Mouse (Mus musculus) midbrain, embryonic 15.5 days (tissue): ENCODE data around the gene Snta1. TPM values are rescaled to one million over a fixed set of nuclear protein-coding genes. Genes with fewer than 3 reads are reported as not detected.
"Not testable (repeated sequence)": the region's sequence is repeated elsewhere in the genome, so short reads cannot be mapped to it uniquely, and the experiment has no call there.

ENCODE experiments used
- ATAC-seq: fragments of 200-750 bp; cut with Nextera tagmentation; replicated peaks from 2 replicates; pipeline ENCODE4 v1.8.0; 2017; ENCODE audit warnings: moderate TSS enrichment
- H3K27ac ChIP-seq: fragments of 300-500 bp; sonication (generic); 2 replicates; pipeline ENCODE4 v1.5.1; 2015; ENCODE audit warnings: mild to moderate bottlenecking, inconsistent platforms
- H3K27me3 ChIP-seq: fragments of 300-500 bp; sonication (generic); replicated peaks from 2 replicates; pipeline ENCODE4 v1.6.1; 2015; ENCODE audit warnings: inconsistent platforms
- H3K36me3 ChIP-seq: fragments of 300-500 bp; sonication (generic); replicated peaks from 2 replicates; pipeline ENCODE4 v1.6.1; 2015; ENCODE audit warnings: inconsistent platforms
- H3K4me1 ChIP-seq: fragments of 300-500 bp; sonication (generic); 2 replicates; pipeline ENCODE4 v1.6.1; 2015; ENCODE audit warnings: inconsistent platforms
- H3K4me2 ChIP-seq: fragments of 300-500 bp; sonication (generic); 2 replicates; pipeline ENCODE4 v1.6.1; 2015; ENCODE audit warnings: inconsistent platforms, mild to moderate bottlenecking, moderate library complexity
- H3K4me3 ChIP-seq: fragments of 300-500 bp; sonication (generic); 2 replicates; pipeline ENCODE4 v1.5.1; 2015; ENCODE audit warnings: mild to moderate bottlenecking, inconsistent platforms
- H3K9ac ChIP-seq: fragments of 300-500 bp; sonication (generic); 2 replicates; pipeline ENCODE4 v1.6.1; 2015; ENCODE audit warnings: mild to moderate bottlenecking, inconsistent platforms
- H3K9me3 ChIP-seq: fragments of 300-500 bp; sonication (generic); 2 replicates; pipeline ENCODE4 v1.6.1; 2016; ENCODE audit warnings: inconsistent platforms
- WGBS: fragments of 180-500 bp; shearing (Covaris S2); methylation state at CpG from one replicate; pipeline ENCODE4 v1.1.7; 2015; ENCODE audit warnings: mixed read lengths; 5-methylcytosine and 5-hydroxymethylcytosine counted together
- polyA plus RNA-seq: library from polyadenylated mRNA; unstranded; fragments of >200 nt; fragmentation: Nextera tagmentation; extraction: Ambion mirVana; gene quantifications from 2 replicates; pipeline ENCODE4 v1.2.1, GENCODE M21; 2015

Snta1 gene
- polyA plus RNA-seq, 1 experiment from 2014 or later = 10.2 TPM

DNA sequence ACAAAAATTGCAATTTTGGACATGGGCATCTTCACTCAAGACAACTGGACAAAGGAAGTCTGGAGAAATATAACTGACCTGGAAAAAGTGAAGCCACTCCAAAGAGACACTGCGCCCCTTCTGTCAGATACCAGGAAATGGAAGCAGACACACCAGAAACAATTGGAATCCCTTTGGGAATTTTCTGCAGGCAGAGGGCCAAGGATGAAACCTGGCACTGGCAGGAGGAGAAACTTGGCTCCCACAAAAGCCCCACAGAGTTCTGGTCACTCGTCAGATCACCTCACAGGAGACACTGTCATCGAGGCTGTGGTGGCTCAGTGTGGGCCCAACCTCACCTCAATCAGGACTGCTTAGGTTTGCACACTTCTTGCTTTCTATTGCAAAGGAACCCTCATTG, 13.3 kb downstream of the Snta1 start:
- Histone ChIP-seq H3K4me3 (no peak overlapping the region), H3K9ac (no peak overlapping the region), H3K27ac (no peak overlapping the region), H3K4me1 (no peaks in the 10 kb centered on the region), H3K27me3 (no peaks in the 10 kb centered on the region), H3K36me3 (no peaks in the 10 kb centered on the region), H3K4me2 (no peak overlapping the region), H3K9me3 (no peaks in the 10 kb centered on the region)
- 74% methylated on average over 3 of the region's 3 CpGs for WGBS
- no peak for ATAC-seq

DNA sequence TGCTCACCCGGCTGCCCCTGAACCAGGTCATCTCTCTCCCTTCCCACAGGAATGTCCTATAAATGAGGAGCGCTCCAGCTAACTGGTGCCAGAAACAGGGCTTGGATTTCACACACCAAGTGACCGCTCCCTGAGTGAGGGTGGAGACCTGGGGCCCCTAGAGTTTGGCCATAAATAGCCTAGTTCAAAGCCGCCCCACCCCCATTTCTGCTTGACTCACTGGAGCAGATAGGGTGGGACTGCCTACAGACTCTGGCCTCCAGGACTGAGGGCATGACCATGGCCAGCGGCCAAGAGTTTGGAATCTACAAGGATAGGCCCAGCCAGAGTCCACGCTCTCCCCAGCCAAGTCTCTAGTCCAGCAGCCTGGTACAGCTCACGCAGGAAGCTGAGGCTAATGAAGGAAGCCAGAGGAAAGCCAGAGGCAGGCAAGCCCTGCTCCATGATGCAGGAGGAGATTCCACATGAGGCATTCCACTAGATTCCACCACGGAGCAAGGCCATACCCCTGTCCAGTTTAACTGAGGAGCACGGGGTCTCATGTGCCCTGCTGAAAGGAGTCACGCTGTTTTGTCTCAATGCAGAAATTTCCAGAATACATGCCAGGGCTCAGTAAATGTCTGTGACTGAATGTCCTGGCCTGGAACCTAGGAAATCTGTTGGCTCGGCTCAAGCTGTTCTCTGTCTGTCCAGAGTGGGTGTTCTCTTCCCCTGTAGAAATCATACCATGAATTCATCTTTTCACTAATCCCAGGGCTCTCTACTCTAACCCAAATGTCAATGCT, 17.5 kb downstream of the Snta1 start:
- Histone ChIP-seq H3K4me2 (no peak overlapping the region), H3K36me3 (no peaks in the 10 kb centered on the region), H3K4me1 (no peaks in the 10 kb centered on the region), H3K4me3 (no peak overlapping the region), H3K9me3 (no peaks in the 10 kb centered on the region), H3K9ac (no peak overlapping the region), H3K27ac (no peak overlapping the region), H3K27me3 (no peaks in the 10 kb centered on the region)
- no peak for ATAC-seq
- 88% methylated on average over 11 of the region's 11 CpGs for WGBS

DNA sequence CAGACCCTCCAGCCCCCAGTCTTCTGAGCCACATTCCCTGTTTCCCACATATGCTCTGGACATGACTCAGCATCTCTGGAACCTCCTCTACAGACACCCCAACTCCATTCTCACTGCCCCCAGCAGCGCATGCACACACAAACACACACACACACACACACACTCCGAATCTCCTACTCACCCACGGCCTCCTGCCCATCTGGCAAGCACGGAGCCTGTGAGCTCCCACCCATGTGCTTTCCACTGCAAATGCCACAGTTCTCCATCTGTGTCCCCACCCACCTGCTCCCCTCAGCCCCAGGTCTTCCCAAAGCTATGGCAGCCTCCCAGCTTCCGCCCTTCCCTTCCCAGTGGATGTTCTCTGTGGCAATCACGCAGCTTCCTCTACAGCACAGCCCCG, 28.8 kb downstream of the Snta1 start:
- H3K4me3 ChIP-seq = no peak overlapping the region
- no peaks in the 10 kb centered on the region for H3K9me3 ChIP-seq
- no peaks in the 10 kb centered on the region for H3K27me3 ChIP-seq
- H3K9ac ChIP-seq = no peak overlapping the region
- H3K36me3 ChIP-seq = no peaks in the 10 kb centered on the region
- no peak for ATAC-seq
- no peak overlapping the region for H3K27ac ChIP-seq
- H3K4me1 ChIP-seq = no peaks in the 10 kb centered on the region
- H3K4me2 ChIP-seq = no peak overlapping the region
- 86% methylated on average over 7 of the region's 7 CpGs for WGBS

DNA sequence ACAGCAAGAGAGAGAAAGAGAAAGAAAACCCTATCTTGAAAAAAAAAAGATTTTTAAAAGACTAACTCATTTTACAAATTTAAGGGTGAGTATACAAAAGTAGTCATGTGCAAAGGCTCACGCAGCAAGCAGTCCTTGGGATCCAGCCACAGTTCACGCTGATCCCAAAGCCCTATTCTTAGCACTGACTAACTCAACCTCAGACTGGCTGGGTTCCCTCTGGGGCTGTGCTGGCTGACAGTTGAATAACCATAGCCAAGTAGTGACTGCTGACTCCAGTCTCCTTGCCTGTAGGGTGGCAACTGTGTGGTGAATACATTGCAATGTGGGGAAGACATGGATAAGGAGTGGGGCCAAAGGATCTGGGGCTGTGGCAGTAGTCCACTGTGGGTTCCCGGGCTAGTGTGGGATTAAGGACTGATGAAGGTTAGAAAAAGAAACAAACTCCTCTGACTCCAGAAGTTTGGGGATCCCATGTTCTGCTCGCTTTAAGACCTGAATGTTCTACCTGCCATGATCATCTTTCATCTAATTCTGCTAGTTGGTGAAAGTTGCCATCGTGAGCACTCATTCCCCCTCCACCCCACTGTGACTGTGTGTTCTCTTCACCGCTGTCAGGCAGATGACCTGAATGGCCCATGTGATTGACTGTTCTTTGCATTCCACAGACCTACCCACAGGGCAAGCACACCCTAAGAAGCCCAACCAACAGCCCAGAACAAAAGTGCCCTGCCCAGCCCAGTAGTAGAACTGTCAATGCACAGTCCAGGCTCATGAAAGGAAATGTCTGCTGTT, 32.9 kb downstream of the Snta1 start:
- Histone ChIP-seq H3K27me3 (no peaks in the 10 kb centered on the region), H3K9ac (no peak overlapping the region), H3K4me2 (no peak overlapping the region), H3K4me1 (peaks cover 10% of the 10 kb centered on the region), H3K9me3 (no peaks in the 10 kb centered on the region), H3K27ac (no peak overlapping the region), H3K4me3 (no peak overlapping the region), H3K36me3 (no peaks in the 10 kb centered on the region)
- 85% methylated on average over 6 of the region's 6 CpGs for WGBS
- ATAC-seq = no peak

DNA sequence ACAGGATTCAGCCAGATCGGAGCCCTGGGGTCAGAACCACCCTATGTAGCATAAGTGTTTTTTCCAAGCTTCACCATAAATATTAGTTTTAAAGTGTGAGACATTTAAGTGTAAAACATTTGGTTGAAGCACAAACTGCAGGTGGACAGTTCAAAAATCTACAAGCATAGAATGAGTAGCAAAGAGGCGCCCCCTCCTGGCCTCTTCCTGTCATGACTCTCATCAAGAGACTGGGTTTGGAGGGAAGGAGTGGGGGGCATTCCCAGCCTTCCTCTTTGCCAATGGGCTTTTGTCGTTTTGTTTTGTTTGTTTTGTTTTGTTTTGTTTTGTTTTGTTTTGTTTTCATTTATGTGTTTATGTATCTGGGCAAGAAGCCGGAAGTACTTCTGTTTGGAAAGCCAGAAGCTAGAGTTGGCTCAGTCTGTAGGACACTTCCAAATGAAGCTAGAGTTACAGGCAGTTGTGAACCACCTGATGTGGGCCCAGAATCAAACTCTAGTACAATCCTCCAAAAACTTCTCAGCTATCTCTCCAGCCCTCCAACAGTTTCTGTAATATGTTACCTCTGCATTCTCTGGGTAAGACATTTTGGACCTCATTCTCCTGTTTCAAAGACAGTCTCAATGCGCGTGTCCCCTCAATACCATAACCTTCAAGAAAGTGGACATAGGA, 33.8 kb downstream of the Snta1 start:
- WGBS = 62% methylated on average over 6 of the region's 6 CpGs
- Histone ChIP-seq H3K4me3 (no peak overlapping the region), H3K9me3 (no peaks in the 10 kb centered on the region), H3K9ac (no peak overlapping the region), H3K27me3 (no peaks in the 10 kb centered on the region), H3K4me2 (no peak overlapping the region), H3K36me3 (no peaks in the 10 kb centered on the region), H3K4me1 (peaks cover 10% of the 10 kb centered on the region), H3K27ac (no peak overlapping the region)
- ATAC-seq = no peak

DNA sequence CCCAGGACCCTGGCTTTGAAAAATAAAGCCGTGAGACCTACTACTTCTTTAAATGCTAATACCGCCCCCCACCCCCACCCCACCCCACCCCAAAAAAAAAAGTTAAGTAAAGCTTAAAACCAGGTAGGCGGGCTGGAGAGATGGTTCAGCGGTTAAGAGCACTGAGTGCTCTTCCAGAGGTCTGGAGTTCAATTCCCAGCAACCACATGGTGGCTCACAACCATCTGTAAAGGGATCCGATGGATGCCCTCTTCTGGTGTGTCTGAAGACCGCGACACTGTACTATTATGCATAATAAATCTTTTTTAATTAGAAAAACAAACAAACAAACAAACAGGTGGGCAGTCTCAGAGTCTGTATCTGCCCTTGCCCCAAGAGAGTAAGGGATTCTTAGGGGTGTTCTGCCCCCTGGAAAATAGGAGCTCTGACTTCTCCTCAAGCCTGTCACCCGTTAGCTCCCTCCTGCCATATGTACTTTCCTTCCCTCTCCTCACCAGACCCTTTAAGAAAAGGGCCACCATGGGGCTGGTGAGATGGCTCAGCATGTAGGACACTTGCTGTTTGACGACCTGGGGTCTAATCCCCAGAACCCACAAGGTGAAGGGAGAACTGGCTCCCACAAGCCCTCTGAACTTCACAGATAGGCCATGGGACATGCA, 34.9 kb downstream of the Snta1 start, which contains the start of gene Cdk5rap1:
Gene Cdk5rap1, minus strand, starts transcription at position 169 of the 659 bp plus-strand sequence.
- Histone ChIP-seq H3K36me3 (no peaks in the 10 kb centered on the region), H3K27me3 (no peaks in the 10 kb centered on the region), H3K9ac (peak within 1 kb of the TSS; percentile 97), H3K4me1 (peaks cover 10% of the 10 kb centered on the region), H3K9me3 (no peaks in the 10 kb centered on the region), H3K4me3 (peak within 1 kb of the TSS; percentile 93), H3K27ac (peak within 1 kb of the TSS; percentile 84), H3K4me2 (peak within 1 kb of the TSS; percentile 81)
- 9% methylated on average over 9 of the region's 9 CpGs for WGBS
- peak; percentile 35 for ATAC-seq

DNA sequence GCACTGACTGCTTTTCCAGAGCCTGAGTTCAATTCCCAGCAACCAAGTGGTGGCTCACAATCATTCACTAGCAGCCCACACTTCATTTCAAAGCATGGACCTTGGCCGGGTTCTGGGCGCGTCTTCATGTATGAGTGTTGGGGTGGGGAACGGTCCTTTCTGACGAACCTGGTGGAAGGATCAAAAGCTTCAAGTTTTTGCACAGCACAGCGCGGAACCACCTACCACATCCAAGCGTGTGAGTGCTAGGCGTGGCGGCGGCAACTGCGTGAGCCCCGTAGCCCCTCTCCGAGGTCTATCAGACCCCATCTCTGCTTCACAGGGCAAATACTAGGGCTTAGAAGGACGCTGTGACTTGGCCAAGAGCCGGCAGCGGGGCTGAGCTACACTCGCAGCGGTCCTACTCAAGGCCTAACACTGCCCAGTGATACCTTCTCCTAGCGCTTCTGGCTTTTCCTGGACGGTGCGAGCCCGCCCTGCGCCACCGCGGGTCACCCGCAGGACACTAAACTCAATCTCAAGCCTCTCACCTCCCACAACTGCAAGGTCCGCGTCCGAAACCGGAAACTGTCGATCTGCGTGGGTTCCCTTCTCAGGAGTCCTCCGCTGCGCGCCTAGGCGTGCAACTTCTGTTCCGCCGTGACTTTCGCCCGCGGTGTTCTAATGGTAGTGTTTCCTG, 35.6 kb downstream of the Snta1 start:
- peak overlapping the region; percentile 81 for H3K4me2 ChIP-seq
- peak overlapping the region; percentile 93 for H3K4me3 ChIP-seq
- peak; percentile 91 for ATAC-seq
- H3K36me3 ChIP-seq = peaks cover 5% of the 10 kb centered on the region; the same call in 1 of the 2 replicates
- no peaks in the 10 kb centered on the region for H3K27me3 ChIP-seq
- H3K9me3 ChIP-seq = no peaks in the 10 kb centered on the region
- H3K4me1 ChIP-seq = peaks cover 10% of the 10 kb centered on the region
- peak overlapping the region; percentile 97 for H3K9ac ChIP-seq
- under 1% methylated on average over 42 of the region's 42 CpGs for WGBS
- H3K27ac ChIP-seq = peak overlapping the region; percentile 84

DNA sequence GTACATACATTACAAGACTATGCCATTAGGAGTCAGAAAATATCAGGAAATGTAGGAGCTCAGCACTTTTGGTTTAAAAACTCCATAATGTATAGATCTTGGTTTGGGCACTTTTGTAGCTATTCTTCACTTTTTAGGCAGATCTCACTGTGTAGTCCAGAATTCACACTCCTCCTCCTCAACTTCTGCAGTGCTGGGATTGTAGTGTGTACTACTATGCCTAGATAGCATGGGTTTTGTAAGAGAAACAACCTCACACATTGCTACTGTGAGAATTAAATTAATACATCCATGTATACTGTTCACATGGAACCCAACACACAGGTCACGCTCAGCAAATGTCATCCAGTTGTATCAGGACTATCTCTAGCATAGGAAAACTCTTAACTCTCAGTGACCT, 40.4 kb downstream of the Snta1 start:
- Histone ChIP-seq H3K9me3 (no peaks in the 10 kb centered on the region), H3K4me2 (no peak overlapping the region), H3K27ac (no peak overlapping the region), H3K4me3 (no peak overlapping the region), H3K4me1 (peaks cover 5% of the 10 kb centered on the region), H3K36me3 (peaks cover 19% of the 10 kb centered on the region), H3K27me3 (no peaks in the 10 kb centered on the region), H3K9ac (no peak overlapping the region)
- ATAC-seq = no peak
- 93% methylated on average over 1 of the region's 1 CpGs for WGBS

DNA sequence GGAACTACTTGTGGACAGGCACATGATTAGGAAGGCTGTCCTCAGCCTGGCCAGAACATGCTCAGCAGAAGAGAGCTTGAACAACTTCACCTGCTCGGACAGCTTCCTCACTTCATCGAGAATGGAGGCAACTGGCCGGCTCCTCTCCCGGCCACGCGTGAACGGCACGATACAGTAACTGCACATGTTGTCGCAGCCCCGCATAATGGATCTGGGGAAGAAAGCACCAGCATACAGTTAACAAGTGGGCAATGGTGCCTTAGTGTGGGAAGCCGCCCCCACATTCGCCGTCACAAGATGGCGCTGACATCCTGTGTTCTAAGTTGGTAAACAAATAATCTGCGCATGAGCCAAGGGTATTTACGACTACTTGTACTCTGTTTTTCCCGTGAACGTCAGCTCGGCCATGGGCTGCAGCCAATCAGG, 53.9 kb downstream of the Snta1 start:
- ATAC-seq = 0 out of 2 replicates have a peak, but pooled peaks have one; percentile 30
- not testable (repeated sequence) for H3K27ac ChIP-seq
- 78% methylated on average over 15 of the region's 19 CpGs for WGBS

DNA sequence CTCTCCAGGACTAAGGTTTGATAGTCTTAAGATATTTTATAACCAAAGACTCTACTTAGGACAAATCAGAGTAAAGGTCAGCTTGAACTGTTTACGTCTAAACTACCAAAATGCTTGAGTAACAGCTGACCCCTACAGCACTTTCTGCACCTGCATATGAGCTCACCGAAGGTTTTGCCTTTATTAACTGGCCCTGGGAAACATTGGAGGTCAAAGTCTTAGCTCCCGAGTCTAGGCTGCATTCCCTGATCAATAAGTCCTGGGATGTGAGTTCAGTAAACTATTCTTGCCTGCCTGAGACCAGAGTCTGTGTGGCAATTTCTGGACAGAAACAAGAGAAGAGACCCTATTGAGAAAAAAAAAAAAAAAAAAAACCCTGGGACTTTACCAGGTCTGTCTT, 59.7 kb downstream of the Snta1 start:
- no peak overlapping the region for H3K4me2 ChIP-seq
- no peaks in the 10 kb centered on the region for H3K4me1 ChIP-seq
- no peak for ATAC-seq
- H3K4me3 ChIP-seq = no peak overlapping the region
- H3K27ac ChIP-seq = no peak overlapping the region
- 91% methylated on average over 3 of the region's 3 CpGs for WGBS
- H3K36me3 ChIP-seq = peaks cover 16% of the 10 kb centered on the region; the same call in 1 of the 2 replicates
- H3K9ac ChIP-seq = no peak overlapping the region
- no peaks in the 10 kb centered on the region for H3K9me3 ChIP-seq
- H3K27me3 ChIP-seq = no peaks in the 10 kb centered on the region

More for the DNA sequence above, 53.9 kb downstream of the Snta1 start:
- H3K9me3 ChIP-seq, H3K9ac ChIP-seq, H3K36me3 ChIP-seq, H3K4me1 ChIP-seq, H3K27me3 ChIP-seq: not testable (repeated sequence)
- H3K4me3 ChIP-seq = peak overlapping the region; percentile 31
- peak overlapping the region; percentile 39 for H3K4me2 ChIP-seq

DNA sequence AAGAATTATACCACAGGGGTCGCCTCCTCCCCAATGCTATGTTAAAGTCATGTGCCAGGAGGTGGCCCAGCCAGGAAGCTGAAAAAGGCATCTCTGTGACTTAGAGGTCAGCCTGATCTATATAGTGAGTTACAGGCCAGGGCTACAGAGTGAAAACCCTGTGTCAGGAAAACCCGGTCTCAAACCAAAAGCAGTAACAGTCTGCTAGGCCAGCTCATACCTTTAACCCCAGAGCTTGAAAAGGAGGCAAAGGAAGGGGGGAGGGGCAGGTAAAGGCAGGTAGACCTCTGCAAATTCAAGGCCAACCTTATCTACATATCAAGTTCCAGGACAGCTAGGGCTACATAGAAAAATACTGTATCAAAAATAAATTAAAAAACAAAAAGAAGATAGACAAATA, 68.5 kb downstream of the Snta1 start:
- WGBS = 76% methylated on average over 2 of the region's 2 CpGs
- no peak overlapping the region for H3K4me2 ChIP-seq
- no peak overlapping the region for H3K4me3 ChIP-seq
- no peaks in the 10 kb centered on the region for H3K9me3 ChIP-seq
- no peaks in the 10 kb centered on the region for H3K27me3 ChIP-seq
- H3K9ac ChIP-seq = no peak overlapping the region
- no peak for ATAC-seq
- no peaks in the 10 kb centered on the region for H3K4me1 ChIP-seq
- H3K27ac ChIP-seq = no peak overlapping the region
- peaks cover 8% of the 10 kb centered on the region; the same call in 1 of the 2 replicates for H3K36me3 ChIP-seq
